Mouse (Mus musculus) neural tube, embryonic 12.5 days (tissue): Measurements from ENCODE around the gene Zc2hc1b. TPM values are rescaled to one million over a fixed set of nuclear protein-coding genes. Genes with fewer than 3 reads are reported as not detected.
"Not testable (repeated sequence)": the region's sequence is repeated elsewhere in the genome, so short reads cannot be mapped to it uniquely, and the experiment has no call there.

Experiments
- ATAC-seq: fragments of 200-750 bp; cut with Nextera tagmentation; 2 replicates; pipeline ENCODE4 v1.8.0; 2017; ENCODE audit warnings: low read depth, mild to moderate bottlenecking, moderate TSS enrichment, moderate library complexity; ENCODE audit not compliant: low FRiP score
- H3K27ac ChIP-seq: fragments of 300-500 bp; sonication (generic); 2 replicates; pipeline ENCODE4 v1.5.1; 2016
- H3K27me3 ChIP-seq: fragments of 300-500 bp; sonication (generic); replicated peaks from 2 replicates; pipeline ENCODE4 v1.6.1; 2016; ENCODE audit warnings: mild to moderate bottlenecking
- H3K36me3 ChIP-seq: fragments of 300-500 bp; sonication (generic); 2 replicates; pipeline ENCODE4 v1.6.1; 2016; ENCODE audit warnings: mild to moderate bottlenecking
- H3K4me1 ChIP-seq: fragments of 300-500 bp; sonication (generic); 2 replicates; pipeline ENCODE4 v1.6.1; 2016
- H3K4me2 ChIP-seq: fragments of 300-500 bp; sonication (generic); replicated peaks from 2 replicates; pipeline ENCODE4 v1.6.1; 2016; ENCODE audit warnings: mild to moderate bottlenecking
- H3K4me3 ChIP-seq: fragments of 300-500 bp; sonication (generic); 2 replicates; pipeline ENCODE4 v1.5.1; 2016
- H3K9ac ChIP-seq: fragments of 300-500 bp; sonication (generic); 2 replicates; pipeline ENCODE4 v1.6.1; 2016; ENCODE audit warnings: mild to moderate bottlenecking
- H3K9me3 ChIP-seq: fragments of 300-500 bp; sonication (generic); 2 replicates; pipeline ENCODE4 v1.6.1; 2016; ENCODE audit warnings: mild to moderate bottlenecking
- WGBS: fragments of 180-500 bp; shearing (Covaris S2); methylation state at CpG from one replicate; pipeline ENCODE4 v1.1.7; 2016; 5-methylcytosine and 5-hydroxymethylcytosine counted together
- polyA plus RNA-seq: library from polyadenylated mRNA; unstranded; fragments of >200 nt; fragmentation: Nextera tagmentation; extraction: Ambion mirVana; gene quantifications from 2 replicates; pipeline ENCODE4 v1.2.1, GENCODE M21; 2016

The Zc2hc1b gene
- polyA plus RNA-seq, 1 experiment from 2014 or later = not detected

DNA sequence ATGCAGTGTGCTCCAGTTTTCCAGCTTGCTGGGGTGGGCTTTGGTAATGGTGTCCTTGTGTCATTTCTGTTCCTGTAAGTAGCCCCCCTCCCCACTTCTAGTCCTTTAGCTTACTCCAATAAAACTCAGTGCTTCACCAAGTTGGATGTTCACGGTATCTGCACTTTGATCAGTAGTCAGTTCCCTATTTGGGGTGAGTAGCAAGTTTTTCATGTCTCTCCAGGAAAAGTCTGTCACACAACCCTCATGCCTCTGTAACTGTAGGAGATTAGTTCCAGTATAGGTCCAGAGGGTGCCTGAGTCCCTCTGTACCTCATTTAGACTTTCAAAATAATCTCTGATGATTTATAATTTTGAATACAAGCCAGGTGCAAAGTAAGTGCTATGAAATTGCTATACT, 21.4 kb upstream of the Zc2hc1b start:
- Histone ChIP-seq H3K4me3 (no peak overlapping the region), H3K27me3 (no peaks in the 10 kb centered on the region), H3K9ac (no peak overlapping the region), H3K9me3 (no peaks in the 10 kb centered on the region), H3K4me2 (no peak overlapping the region), H3K36me3 (no peaks in the 10 kb centered on the region), H3K27ac (no peak overlapping the region), H3K4me1 (no peaks in the 10 kb centered on the region)
- WGBS = 89% methylated on average over 1 of the region's 1 CpGs
- ATAC-seq = no peak

DNA sequence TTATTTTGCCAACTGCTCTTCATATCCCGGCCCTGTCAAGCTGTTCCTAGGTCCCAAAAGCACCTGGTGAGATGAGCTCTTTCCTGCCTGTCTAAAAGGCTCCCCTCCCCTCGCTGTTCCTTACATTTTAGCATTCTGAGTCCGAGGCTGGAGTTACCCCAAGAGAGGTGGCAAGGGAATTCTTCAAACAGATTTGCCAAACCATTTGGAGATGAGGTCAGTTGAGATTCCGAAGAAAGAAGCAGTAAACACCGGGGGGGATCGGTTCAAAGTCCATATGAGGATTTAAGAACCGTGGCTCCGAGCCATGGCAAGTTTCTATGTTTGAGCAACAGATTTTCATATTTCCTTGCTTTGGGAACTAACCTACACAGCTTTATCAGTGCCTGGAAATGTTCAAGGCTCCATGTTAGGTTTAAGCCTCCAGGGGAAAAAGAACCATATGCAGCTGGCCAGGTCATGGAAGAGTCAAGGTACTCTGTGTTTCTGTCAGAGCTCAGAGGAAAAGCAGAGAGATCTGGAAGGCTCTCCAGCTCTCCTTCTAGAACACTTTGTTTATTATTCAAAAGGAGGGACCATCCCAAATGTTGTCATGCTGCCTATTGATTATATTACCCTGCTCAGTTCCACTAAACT, 19.2 kb upstream of the Zc2hc1b start:
- Histone ChIP-seq H3K36me3 (no peaks in the 10 kb centered on the region), H3K9me3 (no peaks in the 10 kb centered on the region), H3K4me3 (no peak overlapping the region), H3K4me1 (peaks cover 4% of the 10 kb centered on the region; the same call in 1 of the 2 replicates), H3K27me3 (no peaks in the 10 kb centered on the region), H3K27ac (no peak overlapping the region), H3K9ac (no peak overlapping the region), H3K4me2 (no peak overlapping the region)
- 80% methylated on average over 8 of the region's 8 CpGs for WGBS
- ATAC-seq = no peak

DNA sequence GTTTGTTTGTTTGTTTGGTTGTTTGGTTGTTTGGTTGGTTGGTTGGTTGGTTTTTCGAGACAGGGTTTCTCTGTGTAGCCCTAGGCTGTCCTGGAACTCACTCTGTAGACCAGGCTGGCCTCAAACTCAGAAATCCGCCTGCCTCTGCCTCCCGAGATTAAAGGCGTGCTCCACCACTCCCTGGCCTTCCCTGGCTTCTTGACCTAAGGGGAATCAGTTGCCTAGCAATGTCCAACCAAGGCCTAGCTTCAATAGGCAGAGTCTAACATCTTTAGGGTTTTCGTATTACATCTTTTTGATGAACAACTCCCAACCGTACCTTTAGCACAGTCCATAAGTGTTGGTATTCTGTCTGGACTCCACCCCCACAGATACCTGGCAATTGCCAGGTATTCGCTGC, 15.7 kb upstream of the Zc2hc1b start:
- H3K27ac ChIP-seq, H3K27me3 ChIP-seq, H3K9ac ChIP-seq, H3K4me1 ChIP-seq, H3K9me3 ChIP-seq, H3K4me3 ChIP-seq: not testable (repeated sequence)
- 86% methylated on average over 7 of the region's 7 CpGs for WGBS
- H3K36me3 ChIP-seq = peaks cover 18% of the 10 kb centered on the region
- 0 out of 2 replicates have a peak, but pooled peaks have one; percentile 26 for ATAC-seq
- H3K4me2 ChIP-seq = peak overlapping the region; percentile 57

DNA sequence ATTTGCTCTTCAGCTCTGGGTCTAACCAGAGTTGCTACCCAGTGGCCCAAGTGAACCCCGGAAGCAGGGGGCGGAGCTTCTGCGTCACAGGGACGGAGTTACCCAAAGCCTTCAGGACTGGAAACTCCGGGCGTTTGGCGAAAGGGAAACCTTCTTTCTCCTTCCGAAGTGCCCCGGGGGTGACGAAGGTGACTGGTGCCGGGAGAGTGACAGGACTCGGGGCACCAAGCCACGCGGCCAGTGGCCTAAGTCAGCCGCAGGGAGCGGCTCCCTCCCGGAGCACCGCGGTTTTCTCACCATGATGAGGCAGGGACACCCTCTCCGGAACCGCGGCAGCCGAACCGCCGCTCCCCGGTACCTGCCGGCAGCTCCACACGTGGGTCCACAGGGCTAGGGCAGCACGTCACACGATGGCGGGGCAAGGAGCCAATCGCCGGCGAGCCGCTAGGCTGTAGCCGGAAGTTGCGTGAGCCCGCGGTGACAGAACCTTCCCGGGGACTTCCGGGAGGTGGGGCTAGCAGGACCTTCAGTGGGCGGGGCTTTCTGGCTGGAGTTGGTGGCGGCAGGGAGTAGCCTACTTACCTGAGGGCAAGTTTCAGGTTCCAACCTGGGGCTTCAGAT, 15.0 kb upstream of the Zc2hc1b start, which contains the start of gene Ltv1:
Ltv1 (minus strand) TSS at position 438 of the 621 bp plus-strand sequence.
- ATAC-seq = peak; percentile 100
- no peaks in the 10 kb centered on the region for H3K9me3 ChIP-seq
- H3K9ac ChIP-seq = peak within 1 kb of the TSS; percentile 65
- no peaks in the 10 kb centered on the region for H3K27me3 ChIP-seq
- H3K4me3 ChIP-seq = peak within 1 kb of the TSS; percentile 85
- peaks cover 5% of the 10 kb centered on the region; the same call in 1 of the 2 replicates for H3K4me1 ChIP-seq
- peaks cover 22% of the 10 kb centered on the region for H3K36me3 ChIP-seq
- H3K27ac ChIP-seq = no peak within 1 kb of the TSS
- peak within 1 kb of the TSS; percentile 57 for H3K4me2 ChIP-seq
- WGBS = under 1% methylated on average over 43 of the region's 43 CpGs

DNA sequence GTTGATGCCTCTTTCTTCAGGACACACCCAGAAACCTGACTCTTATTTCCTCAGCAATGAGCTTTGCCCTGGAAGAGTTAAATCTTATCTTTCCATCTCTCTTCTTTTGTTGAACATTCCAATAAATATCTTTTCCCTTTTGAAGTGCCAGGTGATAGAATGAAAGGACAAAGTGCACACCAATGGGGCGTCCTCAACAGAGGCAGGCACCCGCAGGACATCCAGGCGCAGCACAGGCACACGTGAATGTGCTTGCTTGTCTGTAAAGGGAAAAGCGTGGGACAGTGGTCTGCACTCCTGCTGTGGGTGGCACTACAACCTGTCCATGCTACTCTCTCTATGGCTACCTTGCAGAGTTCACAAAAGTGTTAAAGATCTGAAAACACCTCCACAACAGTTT, 12.1 kb upstream of the Zc2hc1b start:
- Histone ChIP-seq H3K4me1 (peaks cover 5% of the 10 kb centered on the region; the same call in 1 of the 2 replicates), H3K9ac (no peak overlapping the region), H3K4me3 (no peak overlapping the region), H3K36me3 (peaks cover 46% of the 10 kb centered on the region), H3K27me3 (no peaks in the 10 kb centered on the region), H3K9me3 (no peaks in the 10 kb centered on the region), H3K27ac (no peak overlapping the region), H3K4me2 (no peak overlapping the region)
- ATAC-seq = no peak
- WGBS = 85% methylated on average over 5 of the region's 5 CpGs

DNA sequence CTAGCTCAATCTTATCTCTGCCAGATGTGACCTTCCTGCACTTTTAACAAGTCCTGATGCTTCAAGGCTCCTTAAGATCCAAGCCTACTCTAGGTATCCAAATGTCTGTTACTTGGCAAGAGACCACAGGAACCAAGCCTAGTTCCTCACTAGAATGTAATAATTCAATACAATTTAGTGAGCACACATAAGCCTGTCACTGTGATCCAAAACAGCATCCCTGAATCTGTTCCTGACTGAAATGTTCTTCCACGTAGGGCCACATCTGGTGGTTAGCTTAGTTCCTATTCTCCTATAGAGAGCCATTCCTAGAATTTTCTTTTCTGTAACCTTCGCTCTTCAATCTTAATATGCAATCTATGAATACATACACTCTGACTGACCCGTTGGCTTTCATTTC, 8.9 kb upstream of the Zc2hc1b start:
- peaks cover 68% of the 10 kb centered on the region for H3K36me3 ChIP-seq

DNA sequence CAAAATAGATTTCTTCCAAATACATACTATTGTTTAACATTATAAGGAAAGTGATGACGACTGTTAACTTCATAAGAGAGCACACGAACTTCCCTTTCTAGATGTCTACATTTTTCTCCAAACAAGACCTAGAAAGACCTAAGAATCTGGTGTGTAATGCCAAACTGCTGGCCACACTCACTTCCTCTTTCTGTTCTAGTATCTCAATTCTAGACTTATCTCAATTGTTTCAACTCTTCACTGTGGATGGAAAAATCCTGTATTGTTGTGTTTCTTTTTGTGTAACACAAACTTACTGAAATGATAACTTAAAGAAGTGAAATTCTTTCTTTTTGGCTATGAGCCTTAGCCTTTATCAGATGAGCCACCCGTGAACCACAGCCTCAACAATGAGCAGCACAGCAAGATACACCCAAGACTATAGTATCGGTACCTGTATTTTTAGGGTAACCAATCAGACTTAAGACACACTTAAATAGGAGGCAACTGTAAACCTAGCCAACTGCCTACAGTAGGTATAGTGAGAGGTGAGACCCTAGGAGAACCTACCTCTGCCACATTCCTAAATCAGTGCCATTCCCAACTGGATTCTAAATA, 6.4 kb upstream of the Zc2hc1b start:
- Histone ChIP-seq H3K4me2 (no peak overlapping the region), H3K4me3 (no peak overlapping the region), H3K9ac (no peak overlapping the region), H3K36me3 (peaks cover 79% of the 10 kb centered on the region), H3K27ac (no peak overlapping the region), H3K27me3 (no peaks in the 10 kb centered on the region), H3K9me3 (no peaks in the 10 kb centered on the region), H3K4me1 (no peaks in the 10 kb centered on the region)
- 95% methylated on average over 4 of the region's 4 CpGs for WGBS
- no peak for ATAC-seq

More for the DNA sequence above, 8.9 kb upstream of the Zc2hc1b start:
- no peak for ATAC-seq
- H3K4me2 ChIP-seq = no peak overlapping the region
- H3K4me1 ChIP-seq = no peaks in the 10 kb centered on the region
- 92% methylated on average over 3 of the region's 3 CpGs for WGBS
- no peak overlapping the region for H3K9ac ChIP-seq
- no peaks in the 10 kb centered on the region for H3K9me3 ChIP-seq
- H3K27ac ChIP-seq = no peak overlapping the region
- H3K4me3 ChIP-seq = no peak overlapping the region
- H3K27me3 ChIP-seq = no peaks in the 10 kb centered on the region

DNA sequence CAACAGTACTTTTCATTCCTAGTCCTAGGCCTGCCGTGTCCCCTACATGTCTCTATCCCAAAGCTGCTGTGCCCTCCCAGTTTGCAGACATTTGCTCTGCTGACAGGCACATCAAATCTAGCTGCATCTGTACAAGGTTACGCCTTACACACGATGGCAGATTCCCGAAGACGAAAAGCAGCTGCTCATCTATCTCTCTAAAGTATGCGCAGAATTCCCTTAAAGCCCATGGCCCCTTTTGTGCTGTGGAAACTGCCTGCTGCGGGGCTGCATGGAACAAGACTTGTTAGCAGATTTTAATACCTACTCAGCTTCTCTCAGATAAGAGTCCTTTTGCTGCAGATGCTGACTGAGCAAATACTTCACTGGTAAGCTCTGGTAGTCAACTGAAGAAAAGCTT, 2.4 kb upstream of the Zc2hc1b start:
- no peak for ATAC-seq
- Histone ChIP-seq H3K4me2 (no peak overlapping the region), H3K27me3 (no peaks in the 10 kb centered on the region), H3K4me1 (no peaks in the 10 kb centered on the region), H3K4me3 (no peak overlapping the region), H3K9ac (no peak overlapping the region), H3K9me3 (no peaks in the 10 kb centered on the region), H3K36me3 (peaks cover 82% of the 10 kb centered on the region), H3K27ac (no peak overlapping the region)
- 94% methylated on average over 7 of the region's 7 CpGs for WGBS

DNA sequence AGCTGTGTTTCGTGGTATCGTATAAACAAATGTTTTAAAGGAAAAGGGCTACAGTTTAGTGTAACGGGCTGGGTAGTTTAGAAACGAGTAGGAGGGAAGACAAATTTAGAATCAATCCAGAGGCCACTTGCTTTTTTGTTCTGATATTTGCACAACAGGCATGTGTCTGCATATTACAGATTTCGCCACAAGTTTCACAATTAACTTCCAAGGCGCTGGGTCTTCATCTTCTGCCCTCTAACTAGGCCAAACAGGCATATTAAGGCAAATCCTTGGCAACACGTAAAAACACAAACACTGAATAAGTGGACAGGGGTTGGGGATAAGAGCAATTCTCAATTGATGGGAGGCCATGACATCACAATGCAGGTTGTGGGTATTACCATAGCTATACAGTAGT, 2.0 kb downstream of the Zc2hc1b start:
- Histone ChIP-seq H3K27me3 (no peaks in the 10 kb centered on the region), H3K36me3 (peaks cover 48% of the 10 kb centered on the region), H3K4me3 (no peak overlapping the region), H3K27ac (no peak overlapping the region), H3K9me3 (no peaks in the 10 kb centered on the region), H3K4me1 (peaks cover 8% of the 10 kb centered on the region; the same call in 1 of the 2 replicates), H3K4me2 (no peak overlapping the region), H3K9ac (no peak overlapping the region)
- WGBS = 91% methylated on average over 7 of the region's 7 CpGs
- ATAC-seq = no peak

DNA sequence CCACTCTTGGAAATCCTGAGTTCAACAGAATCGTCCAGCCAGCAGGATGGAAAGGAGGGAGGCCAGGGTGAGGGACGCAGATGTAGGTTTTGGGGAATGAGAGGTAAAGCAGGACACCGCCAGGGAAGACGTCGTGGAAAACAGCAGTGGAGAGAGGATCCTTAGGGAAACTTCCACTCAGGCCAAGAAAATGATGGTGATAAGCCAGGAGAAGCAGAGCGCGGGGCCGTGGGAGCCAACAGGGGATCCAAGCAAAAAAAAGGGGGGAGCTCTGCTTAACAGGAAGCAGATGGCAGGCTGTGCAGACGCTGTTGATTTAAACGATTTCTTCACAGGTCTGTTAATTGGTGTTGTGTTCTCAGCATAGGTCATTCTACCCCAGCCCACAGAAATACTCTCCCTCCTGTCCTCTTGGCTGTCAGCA, 5.0 kb downstream of the Zc2hc1b start:
- Histone ChIP-seq H3K36me3 (peaks cover 18% of the 10 kb centered on the region), H3K4me1 (peaks cover 9% of the 10 kb centered on the region; the same call in 1 of the 2 replicates), H3K27ac (no peak overlapping the region), H3K4me3 (no peak overlapping the region), H3K27me3 (no peaks in the 10 kb centered on the region), H3K9ac (no peak overlapping the region), H3K9me3 (no peaks in the 10 kb centered on the region), H3K4me2 (no peak overlapping the region)
- ATAC-seq = no peak
- 68% methylated on average over 10 of the region's 10 CpGs for WGBS

DNA sequence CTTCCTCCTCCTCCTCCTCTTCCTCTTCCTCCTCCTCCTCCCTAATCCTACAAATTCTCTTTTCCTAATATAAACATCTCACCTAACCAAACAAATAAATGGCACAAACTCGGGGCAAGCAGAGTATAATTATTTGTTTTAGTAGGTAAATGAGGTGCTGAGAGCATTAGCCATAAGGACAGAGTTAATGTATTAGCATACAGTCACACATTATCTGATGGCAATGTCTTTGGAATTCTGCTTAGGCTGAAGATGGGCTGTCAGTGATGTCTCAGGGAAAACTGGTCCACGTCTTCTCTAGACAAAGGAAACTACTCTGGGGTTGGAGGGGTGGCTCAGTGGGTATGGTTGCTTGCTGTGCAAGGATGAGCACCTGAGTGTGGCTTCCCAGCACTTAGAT, 6.4 kb downstream of the Zc2hc1b start:
- 76% methylated on average over 2 of the region's 2 CpGs for WGBS
- Histone ChIP-seq H3K9ac (no peak overlapping the region), H3K9me3 (no peaks in the 10 kb centered on the region), H3K36me3 (peaks cover 6% of the 10 kb centered on the region), H3K27ac (no peak overlapping the region), H3K4me1 (peaks cover 9% of the 10 kb centered on the region; the same call in 1 of the 2 replicates), H3K27me3 (no peaks in the 10 kb centered on the region), H3K4me2 (no peak overlapping the region), H3K4me3 (no peak overlapping the region)
- ATAC-seq = no peak

DNA sequence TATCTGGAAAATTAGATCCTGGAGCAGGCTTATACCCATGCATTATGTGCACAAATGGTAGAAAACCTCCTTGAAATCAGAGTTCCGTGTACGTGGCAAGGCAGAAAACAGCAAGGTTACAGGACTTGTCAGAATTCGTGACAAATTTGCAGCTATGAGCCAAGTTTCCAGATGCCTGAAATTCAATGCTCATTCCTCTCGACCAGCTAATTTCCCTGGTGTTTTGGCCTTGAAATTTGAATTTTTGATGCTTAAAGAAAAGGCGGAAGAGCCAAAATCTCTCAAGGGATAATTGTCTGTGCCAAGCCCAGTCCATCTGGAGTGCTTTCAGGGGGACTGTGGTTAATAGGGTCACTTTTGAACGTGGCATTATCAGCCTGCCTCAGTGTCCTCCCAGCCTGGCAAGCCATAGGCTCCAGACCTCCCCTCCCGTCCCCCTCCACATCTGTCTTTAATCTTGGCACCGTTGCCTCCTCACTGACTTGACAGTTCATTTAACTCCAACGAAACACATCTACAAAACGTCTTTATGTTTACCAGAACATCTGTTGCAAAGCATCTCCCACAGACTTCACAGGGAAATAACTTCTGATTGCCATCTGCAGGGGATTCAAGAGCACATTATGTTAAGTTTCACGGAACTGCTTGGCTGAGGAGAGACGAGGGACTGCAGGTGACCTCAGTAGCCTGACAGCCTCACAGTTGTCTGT, 6.9 kb downstream of the Zc2hc1b start:
- H3K4me2 ChIP-seq = no peak overlapping the region
- 58% methylated on average over 12 of the region's 12 CpGs for WGBS
- H3K36me3 ChIP-seq = 0 out of 2 replicates have a peak, but pooled peaks cover under 1% of the 10 kb centered on the region
- no peaks in the 10 kb centered on the region for H3K9me3 ChIP-seq
- H3K4me3 ChIP-seq = no peak overlapping the region
- no peak overlapping the region for H3K27ac ChIP-seq
- H3K4me1 ChIP-seq = peaks cover 9% of the 10 kb centered on the region; the same call in 1 of the 2 replicates
- no peaks in the 10 kb centered on the region for H3K27me3 ChIP-seq
- H3K9ac ChIP-seq = no peak overlapping the region
- no peak for ATAC-seq
